Comparison of ENCODE assay signal across 8 mouse cellular contexts in genomic region chr15:27630601-27631383, GRCm38 (mm10). TPM values are rescaled to one million over a fixed set of nuclear protein-coding genes. Genes with fewer than 3 reads are reported as not detected.
DNase-seq lines count a peak whose midpoint lies in the region; ATAC-seq lines count a peak whose summit lies in the region.

TSS of gene Otulin (minus strand) at chr15:27630693.

- ATAC-seq in CD4-positive, CD25-positive, alpha-beta regulatory T cell, adult 4 months = peak; percentile 84
- peak; percentile 99 for ATAC-seq in heart, embryonic 14.5 days (ENCODE audit: insufficient number of reproducible peaks, insufficient read depth, low FRiP score, low read depth)
- peak; percentile 98 for ATAC-seq in liver, embryonic 13.5 days (ENCODE audit: low read depth)
- ATAC-seq in stomach, embryonic 16.5 days (ENCODE audit: insufficient read depth, low FRiP score) = peak; percentile 98

- H3K4me1 ChIP-seq in heart, embryonic 14.5 days (ENCODE audit: control insufficient read depth in 2 of 2, insufficient read depth in 2 of 2, low read length in 2 of 2) = peaks cover 12 to 26% of the 10 kb centered on the region in 2 experiments
- peaks cover 49% of the 10 kb centered on the region for H3K4me1 ChIP-seq in liver, embryonic 13.5 days (replicated peaks)
- peaks cover 23% of the 10 kb centered on the region for H3K4me1 ChIP-seq in stomach, embryonic 16.5 days (ENCODE audit: control insufficient read depth, insufficient read depth, low read length)

- peak within 1 kb of the TSS; percentile 77 to 91 for H3K4me3 ChIP-seq in heart, embryonic 14.5 days (ENCODE audit: control insufficient read depth in 1 of 2, insufficient read depth in 1 of 2, low read depth in 1 of 2, low read length in 2 of 2)
- H3K4me3 ChIP-seq in liver, embryonic 13.5 days (replicated peaks) = peak within 1 kb of the TSS; percentile 94
- H3K4me3 ChIP-seq in stomach, embryonic 16.5 days (replicated peaks; ENCODE audit: low read length) = peak within 1 kb of the TSS; percentile 89

- H3K4me2 ChIP-seq in heart, embryonic 14.5 days (ENCODE audit: low read length) = peak within 1 kb of the TSS; percentile 88
- peak within 1 kb of the TSS; percentile 93 for H3K4me2 ChIP-seq in liver, embryonic 13.5 days
- H3K4me2 ChIP-seq in stomach, embryonic 16.5 days (ENCODE audit: low read depth, low read length) = peak within 1 kb of the TSS; percentile 91

- H3K9ac ChIP-seq in heart, embryonic 14.5 days (ENCODE audit: low read length) = peak within 1 kb of the TSS; percentile 95
- H3K9ac ChIP-seq in liver, embryonic 13.5 days = peak within 1 kb of the TSS; percentile 94
- H3K9ac ChIP-seq in stomach, embryonic 16.5 days (ENCODE audit: low read length) = peak within 1 kb of the TSS; percentile 92

- H3K36me3 ChIP-seq in heart, embryonic 14.5 days (ENCODE audit: control insufficient read depth, insufficient read depth, low read length) = peaks cover 11% of the 10 kb centered on the region; the same call in 1 of the 2 replicates
- peaks cover 10% of the 10 kb centered on the region for H3K36me3 ChIP-seq in liver, embryonic 13.5 days
- H3K36me3 ChIP-seq in stomach, embryonic 16.5 days (ENCODE audit: control insufficient read depth, insufficient read depth, low read length) = 0 out of 2 replicates have a peak, but pooled peaks cover 1% of the 10 kb centered on the region

- no peaks in the 10 kb centered on the region for H3K27me3 ChIP-seq in heart, embryonic 14.5 days (ENCODE audit: control insufficient read depth, insufficient read depth, low read length)
- no peaks in the 10 kb centered on the region for H3K27me3 ChIP-seq in liver, embryonic 13.5 days
- H3K27me3 ChIP-seq in stomach, embryonic 16.5 days (ENCODE audit: control insufficient read depth, insufficient read depth, low read length) = no peaks in the 10 kb centered on the region

- H3K27ac ChIP-seq in heart, embryonic 14.5 days (replicated peaks in 1 of 2; ENCODE audit: control insufficient read depth in 1 of 2, insufficient read depth in 1 of 2, low read depth in 2 of 2, low read length in 2 of 2) = peak within 1 kb of the TSS; percentile 37 to 69; a peak in 3 of 4 replicates
- H3K27ac ChIP-seq in liver, embryonic 13.5 days = peak within 1 kb of the TSS; percentile 72
- peak within 1 kb of the TSS; percentile 55 for H3K27ac ChIP-seq in stomach, embryonic 16.5 days (ENCODE audit: low read length)

- H3K9me3 ChIP-seq in heart, embryonic 14.5 days (ENCODE audit: control insufficient read depth, low read length) = no peaks in the 10 kb centered on the region
- H3K9me3 ChIP-seq in liver, embryonic 13.5 days (replicated peaks) = no peaks in the 10 kb centered on the region
- H3K9me3 ChIP-seq in stomach, embryonic 16.5 days (replicated peaks; ENCODE audit: control insufficient read depth, low read length) = no peaks in the 10 kb centered on the region

- 6% methylated on average over 56 of the region's 56 CpGs for WGBS in heart, embryonic 14.5 days
- WGBS in liver, embryonic 13.5 days (ENCODE audit: insufficient replicate concordance) = 5% methylated on average over 56 of the region's 56 CpGs
- WGBS in stomach, embryonic 16.5 days = 5% methylated on average over 56 of the region's 56 CpGs

- DNase-seq in c-Kit-negative CD71-positive TER-119-positive erythroid progenitor cells, embryonic 14.5 days (ENCODE audit: low read depth, low spot score) = peak; percentile 96
- DNase-seq in fibroblast of lung, adult 2 months (ENCODE audit: low read depth) = peak; percentile 92
- peak; percentile 99 for DNase-seq in kidney, postnatal 14 days
- peak; percentile 97 for DNase-seq in liver, embryonic 13.5 days
- DNase-seq in neural tube, embryonic 10.5 days (ENCODE audit: extremely low spot score, low spot score) = peak; percentile 100

RNA-seq across cellular contexts. Expression of gene Otulin, which starts in this region (rescaled TPM):
- 10 to 100 TPM; 10.7 to 10.8 TPM for polyA plus RNA-seq in CD4-positive, CD25-positive, alpha-beta regulatory T cell, adult 4 months (2017; shearing (Covaris generic))
- 37.4 and 38.1 TPM in 2 replicates for polyA plus RNA-seq in heart, embryonic 14.5 days (2014; fragmentation: Nextera tagmentation; extraction: Ambion mirVana)
- 20.7 and 22.0 TPM in 2 replicates for polyA plus RNA-seq in liver, embryonic 13.5 days (2015; fragmentation: Nextera tagmentation; extraction: Ambion mirVana)
- polyA plus RNA-seq in stomach, embryonic 16.5 days (2015; fragmentation: Nextera tagmentation; extraction: Ambion mirVana) = 9.3 and 11.0 TPM in 2 replicates

Comparison
In these comparisons a context has a peak if more than half of its experiments do, and no peak if none do; other contexts are left out.
1. Peak in every context shown above with its lines: DNase-seq, ATAC-seq, H3K4me3 ChIP-seq and H3K27ac ChIP-seq.